Mouse (Mus musculus) liver, adult 2 months (tissue): ENCODE results near the gene Prr14. TPM values are rescaled to one million over a fixed set of nuclear protein-coding genes. Genes with fewer than 3 reads are reported as not detected.
A peak's percentile ranks its signal among the peaks of the same experiment; 100 is the strongest.

Experiments
- DNase-seq: peaks from one replicate; pipeline ENCODE4 v3.0.0-alpha.2; 2011; ENCODE audit warnings: low read depth, low spot score; ENCODE audit errors: extremely low read depth
- H3K27ac ChIP-seq: fragments of 200-500 bp; replicated peaks from 2 replicates; pipeline ENCODE4 v1.5.1; 2012; ENCODE audit warnings: low read depth, mild to moderate bottlenecking, control low read depth, inconsistent platforms, low read length; ENCODE audit not compliant: insufficient read depth
- H3K27me3 ChIP-seq: fragments of 200-500 bp; 2 replicates; pipeline ENCODE4 v1.6.1; 2012; ENCODE audit warnings: mild to moderate bottlenecking, moderate library complexity, low read length, inconsistent platforms; ENCODE audit not compliant: control insufficient read depth, insufficient read depth
- H3K36me3 ChIP-seq: fragments of 200-500 bp; 2 replicates; pipeline ENCODE4 v1.6.1; 2012; ENCODE audit warnings: low read length, inconsistent platforms; ENCODE audit not compliant: control insufficient read depth, insufficient read depth
- H3K4me1 ChIP-seq: fragments of 200-500 bp; 2 replicates; pipeline ENCODE4 v1.6.1; 2011; ENCODE audit warnings: low read length; ENCODE audit not compliant: control insufficient read depth, insufficient read depth
- H3K4me3 ChIP-seq: fragments of 200-500 bp; 2 replicates; pipeline ENCODE4 v1.5.1; 2011; ENCODE audit warnings: low read depth, mild to moderate bottlenecking, control low read depth, low read length, moderate library complexity; ENCODE audit not compliant: insufficient read depth
- H3K79me2 ChIP-seq: fragments of 200-500 bp; 2 replicates; pipeline ENCODE4 v1.6.1; 2012; ENCODE audit warnings: inconsistent platforms, mild to moderate bottlenecking, low read length, moderate library complexity; ENCODE audit not compliant: control insufficient read depth, insufficient read depth
- H3K9ac ChIP-seq: fragments of 200-500 bp; 2 replicates; pipeline ENCODE4 v1.6.1; 2012; ENCODE audit warnings: low read depth, mild to moderate bottlenecking, control low read depth, inconsistent platforms, low read length
- CTCF ChIP-seq: fragments of 200-500 bp; IDR thresholded peaks from 2 replicates; pipeline ENCODE4 v1.5.1; 2011; ENCODE audit warnings: low read depth, low read length, control low read depth
- POLR2A ChIP-seq: fragments of 200-500 bp; IDR thresholded peaks from 2 replicates; pipeline ENCODE4 v1.6.1; 2011; ENCODE audit warnings: low read length, control low read depth; ENCODE audit not compliant: insufficient read depth; ENCODE audit errors: extremely low read depth
- WGBS: fragments of 180-500 bp; shearing (Covaris S2); methylation state at CpG from one replicate; pipeline ENCODE4 v1.1.7; 2018; 5-methylcytosine and 5-hydroxymethylcytosine counted together
- polyA plus RNA-seq: library from polyadenylated mRNA; depleted of rRNA; stranded (reverse); fragments of >200 nt; gene quantifications from 2 replicates; pipeline ENCODE4 v1.2.3, GENCODE M21; 2012
- total RNA-seq: library from RNA; depleted of rRNA; stranded (reverse); fragments of >200 nt; gene quantifications from 2 replicates; pipeline ENCODE4 v1.2.3, GENCODE M21; 2014

The Prr14 gene
- total and polyA plus RNA-seq, 2 experiments, result 9.5 to 44.6 TPM

- peak overlapping the region; percentile 73 for H3K4me3 ChIP-seq
- peaks cover 8% of the 10 kb centered on the region for H3K4me1 ChIP-seq
- DNase-seq, result peak; percentile 50
- H3K9ac ChIP-seq, result peak overlapping the region; percentile 75
- peak overlapping the region; percentile 82 for H3K27ac ChIP-seq
- H3K27me3 ChIP-seq, result no peaks in the 10 kb centered on the region
- 10% methylated on average over 10 of the region's 10 CpGs for WGBS
- H3K79me2 ChIP-seq, result peaks cover 11% of the 10 kb centered on the region; the same call in 1 of the 2 replicates
- no peak for TF ChIP-seq CTCF
- TF ChIP-seq POLR2A, result no peak
- H3K36me3 ChIP-seq, result peaks cover 22% of the 10 kb centered on the region; the same call in 1 of the 2 replicates
These were observed 10.8 kb downstream of the Prr14 start for GRCm38 (mm10) chr7:127470011-127470715.

GRCm38 (mm10) chr7:127470743-127471645, 11.6 kb downstream of the Prr14 start:
- Histone ChIP-seq H3K4me3 (peak overlapping the region; percentile 73), H3K79me2 (peaks cover 11% of the 10 kb centered on the region; the same call in 1 of the 2 replicates), H3K4me1 (peaks cover 15% of the 10 kb centered on the region), H3K36me3 (peaks cover 30% of the 10 kb centered on the region), H3K27ac (peak overlapping the region; percentile 89), H3K27me3 (no peaks in the 10 kb centered on the region), H3K9ac (peak overlapping the region; percentile 87)
- WGBS, result under 1% methylated on average over 46 of the region's 46 CpGs
- peak; percentile 96 for DNase-seq
- peak; percentile 29; the same call in 1 of the 2 replicates for TF ChIP-seq POLR2A
- TF ChIP-seq CTCF, result no peak

GRCm38 (mm10) chr7:127471646-127472010, 12.2 kb downstream of the Prr14 start:
- Histone ChIP-seq H3K36me3 (peaks cover 35% of the 10 kb centered on the region), H3K27me3 (no peaks in the 10 kb centered on the region), H3K79me2 (peaks cover 11% of the 10 kb centered on the region; the same call in 1 of the 2 replicates), H3K27ac (peak overlapping the region; percentile 89), H3K4me1 (peaks cover 19% of the 10 kb centered on the region), H3K9ac (peak overlapping the region; percentile 87), H3K4me3 (peak overlapping the region; percentile 73)
- no peak for DNase-seq
- under 1% methylated on average over 25 of the region's 25 CpGs for WGBS
- TF ChIP-seq CTCF (no peak), POLR2A (no peak)

GRCm38 (mm10) chr7:127472060-127472459, 12.6 kb downstream of the Prr14 start:
- H3K36me3 ChIP-seq, result peaks cover 37% of the 10 kb centered on the region
- peaks cover 19% of the 10 kb centered on the region for H3K4me1 ChIP-seq
- no peaks in the 10 kb centered on the region for H3K27me3 ChIP-seq
- no peak for DNase-seq
- H3K27ac ChIP-seq, result peak overlapping the region; percentile 89
- peaks cover 11% of the 10 kb centered on the region; the same call in 1 of the 2 replicates for H3K79me2 ChIP-seq
- H3K4me3 ChIP-seq, result peak overlapping the region; percentile 73
- 3% methylated on average over 7 of the region's 7 CpGs for WGBS
- TF ChIP-seq CTCF, result no peak
- no peak for TF ChIP-seq POLR2A
- peak overlapping the region; percentile 87 for H3K9ac ChIP-seq

- Histone ChIP-seq H3K9ac (no peak overlapping the region; the same call in 1 of the 2 replicates), H3K79me2 (peaks cover 9% of the 10 kb centered on the region; the same call in 1 of the 2 replicates), H3K36me3 (peaks cover 37% of the 10 kb centered on the region), H3K4me3 (no peak overlapping the region), H3K4me1 (peaks cover 19% of the 10 kb centered on the region), H3K27me3 (no peaks in the 10 kb centered on the region), H3K27ac (no peak overlapping the region)
- TF ChIP-seq CTCF (no peak), POLR2A (no peak)
- DNase-seq, result no peak
- 94% methylated on average over 5 of the region's 5 CpGs for WGBS
These were observed 14.3 kb downstream of the Prr14 start for GRCm38 (mm10) chr7:127473705-127474104.
